Mouse (Mus musculus) left cerebral cortex, adult 2 months (tissue): ENCODE measurements around the gene Dennd2a. TPM values are rescaled to one million over a fixed set of nuclear protein-coding genes. Genes with fewer than 3 reads are reported as not detected.
"Not testable (repeated sequence)": the region's sequence is repeated elsewhere in the genome, so short reads cannot be mapped to it uniquely, and the experiment has no call there.

ENCODE experiments used
- DNase-seq, 2 experiments: peaks; one replicate each; pipeline ENCODE4 v3.0.0; 2021 to 2022; ENCODE audit warnings: low spot score in 2 of 2, mixed read lengths in 1 of 2; ENCODE audit errors: extremely low spot score in 1 of 2
- H3K27ac ChIP-seq: fragments of 200-600 bp; 2 replicates; pipeline ENCODE4 v1.8.1; 2022
- H3K4me3 ChIP-seq: fragments of 200-600 bp; 2 replicates; pipeline ENCODE4 v1.8.1; 2022
- CTCF ChIP-seq: fragments of 200-600 bp; IDR thresholded peaks from 2 replicates; pipeline ENCODE4 v1.8.1; 2022; ENCODE audit warnings: antibody characterized with exemption, mild to moderate bottlenecking, moderate library complexity
- intact Hi-C: fragments of 180-260 bp; cut with DNase I; formaldehyde crosslinking; loops from one replicate; pipeline ENCODE4 v1.15.1; 2025
- total RNA-seq, 2 experiments: library from RNA; stranded (reverse); gene quantifications; 2 replicates each; pipeline ENCODE4 v1.2.3; 2021

The Dennd2a gene
- total RNA-seq, 2 experiments from 2014 or later: 23.2 to 25.3 TPM

- no peak for DNase-seq
- intact Hi-C loops: loop anchor here (5.0 kb wide), 1 partner anchor 322 kb away; no protein-coding TSS in a partner anchor
- Histone ChIP-seq H3K27ac (no peak overlapping the region), H3K4me3 (no peak overlapping the region)
- TF ChIP-seq CTCF: peak; percentile 4
Observed at GRCm38 (mm10) chr6:39460040-39460439, 97.6 kb downstream of the Dennd2a start.

GRCm38 (mm10) chr6:39455339-39456160 lies 102.1 kb downstream of the Dennd2a start:
- no peak for TF ChIP-seq CTCF
- Histone ChIP-seq H3K27ac (no peak overlapping the region), H3K4me3 (no peak overlapping the region)
- intact Hi-C loops: no loop called here
- DNase-seq: no peak

GRCm38 (mm10) chr6:39454616-39455015 lies 103.1 kb downstream of the Dennd2a start:
- TF ChIP-seq CTCF: no peak
- Histone ChIP-seq H3K27ac (no peak overlapping the region), H3K4me3 (no peak overlapping the region)
- intact Hi-C loops: loop anchor here (5.0 kb wide), 1 partner anchor 37 kb away; no protein-coding TSS in a partner anchor
- no peak for DNase-seq

DNA sequence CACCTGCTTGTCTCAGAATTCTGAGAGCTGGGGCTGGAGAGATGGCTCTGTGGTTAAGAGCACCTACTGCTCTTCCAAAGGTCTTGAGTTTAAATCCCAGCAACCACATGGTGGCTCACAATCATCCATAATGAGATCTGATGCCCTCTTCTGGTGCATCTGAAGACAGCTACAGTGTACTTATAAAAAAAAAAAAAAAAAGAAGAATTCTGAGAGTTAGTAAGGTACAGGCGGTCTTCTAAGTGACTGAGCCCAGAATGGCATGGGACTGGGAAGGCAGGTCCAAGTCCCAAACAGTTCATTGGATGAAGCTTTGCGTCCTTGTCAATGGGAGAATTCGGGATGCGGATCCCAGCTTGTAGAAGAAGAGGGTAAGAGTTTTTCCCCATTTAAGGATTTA lies 104.1 kb downstream of the Dennd2a start:
- TF ChIP-seq CTCF: peak; percentile 22
- no peak for DNase-seq
- Histone ChIP-seq H3K4me3 (no peak overlapping the region), H3K27ac (no peak overlapping the region)
- intact Hi-C loops: loop anchor here (5.0 kb wide), 1 partner anchor 36 kb away; no protein-coding TSS in a partner anchor

DNA sequence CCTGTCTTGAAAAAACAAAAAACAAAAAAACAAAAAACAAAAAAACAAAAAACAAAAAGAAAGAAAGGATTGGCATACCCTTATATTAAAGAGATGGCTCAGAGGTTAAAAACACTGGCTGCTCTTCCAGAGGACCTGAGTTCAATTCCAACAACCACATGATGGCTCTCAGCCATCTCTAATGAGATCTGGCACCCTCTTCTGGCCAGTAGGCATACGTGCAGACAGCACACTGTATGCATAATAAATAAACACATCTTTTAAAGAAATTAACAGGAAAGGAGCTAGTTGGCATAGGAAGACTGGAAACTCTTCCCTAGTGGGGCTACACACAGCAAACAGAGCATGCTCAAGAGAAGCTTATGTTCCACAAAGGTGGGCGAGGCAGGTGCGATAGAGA lies 106.6 kb downstream of the Dennd2a start:
- peak; percentile 44 for TF ChIP-seq CTCF
- intact Hi-C loops: loop anchor here (5.0 kb wide), 1 partner anchor 34 kb away; no protein-coding TSS in a partner anchor
- H3K4me3 ChIP-seq: no peak overlapping the region
- no peak for DNase-seq
- no peak overlapping the region for H3K27ac ChIP-seq

DNA sequence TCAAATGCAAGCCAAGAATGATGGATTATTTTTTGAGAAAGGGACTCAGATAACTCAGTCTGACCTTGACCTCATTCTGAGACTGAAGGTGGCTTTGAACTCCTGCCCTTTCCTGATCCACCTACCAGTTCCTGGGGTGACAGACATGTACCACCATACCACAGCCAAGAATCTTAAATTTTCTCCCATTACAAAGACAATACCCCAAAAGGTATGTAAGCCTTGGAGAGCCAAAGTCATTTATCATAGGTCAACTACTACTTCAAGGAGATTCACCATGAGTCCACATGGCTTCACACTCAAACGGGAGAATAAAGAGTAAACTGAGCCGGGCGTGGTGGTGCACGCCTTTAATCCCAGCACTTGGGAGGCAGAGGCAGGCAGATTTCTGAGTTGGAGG lies 107.1 kb downstream of the Dennd2a start:
- no peak overlapping the region for H3K27ac ChIP-seq
- no peak overlapping the region for H3K4me3 ChIP-seq
- intact Hi-C loops: loop anchor here (5.0 kb wide), 1 partner anchor 33 kb away; no protein-coding TSS in a partner anchor
- no peak for DNase-seq
- no peak for TF ChIP-seq CTCF

- no peak for TF ChIP-seq CTCF
- Histone ChIP-seq H3K4me3 (no peak overlapping the region), H3K27ac (peak overlapping the region; percentile 53; the same call in 1 of the 2 replicates)
- intact Hi-C loops: no loop called here
- peak; percentile 32 to 61 for DNase-seq
Observed at GRCm38 (mm10) chr6:39447429-39448185, 110.1 kb downstream of the Dennd2a start.

- intact Hi-C loops: no loop called here
- no peak; the same call in 1 of the 2 replicates for TF ChIP-seq CTCF
- no peak overlapping the region for H3K27ac ChIP-seq
- no peak overlapping the region for H3K4me3 ChIP-seq
- no peak for DNase-seq
Observed at GRCm38 (mm10) chr6:39445801-39446572, 111.7 kb downstream of the Dennd2a start.

DNA sequence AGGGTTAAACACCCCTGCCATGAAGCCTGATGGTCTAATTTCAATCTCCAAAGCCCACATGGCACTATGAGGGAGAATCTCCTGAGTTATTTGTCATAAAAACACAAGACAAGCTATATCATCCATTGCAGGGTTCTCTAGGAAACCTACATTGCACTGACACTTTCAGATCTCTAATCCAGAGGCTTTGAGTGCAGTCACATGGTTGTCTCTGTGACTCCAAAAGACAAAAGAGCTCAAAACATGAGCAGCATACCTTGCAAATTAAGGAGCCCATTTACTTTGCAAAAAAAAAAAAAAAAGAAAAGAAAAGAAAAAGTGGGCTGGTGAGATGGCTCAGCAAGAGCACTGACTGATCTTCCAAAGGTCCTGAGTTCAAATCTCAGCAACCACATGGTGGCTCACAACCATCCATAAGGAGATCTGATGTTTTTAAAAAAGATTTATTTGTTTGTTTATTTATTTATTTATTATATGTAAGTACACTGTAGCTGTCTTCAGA lies 114.8 kb downstream of the Dennd2a start:
- TF ChIP-seq CTCF: no peak
- intact Hi-C loops: no loop called here
- Histone ChIP-seq H3K27ac (no peak overlapping the region), H3K4me3 (no peak overlapping the region)
- no peak for DNase-seq

- DNase-seq: no peak
- no peak overlapping the region for H3K27ac ChIP-seq
- no peak for TF ChIP-seq CTCF
- intact Hi-C loops: no loop called here
- no peak overlapping the region for H3K4me3 ChIP-seq
Observed at GRCm38 (mm10) chr6:39440207-39440606, 117.5 kb downstream of the Dennd2a start.

DNA sequence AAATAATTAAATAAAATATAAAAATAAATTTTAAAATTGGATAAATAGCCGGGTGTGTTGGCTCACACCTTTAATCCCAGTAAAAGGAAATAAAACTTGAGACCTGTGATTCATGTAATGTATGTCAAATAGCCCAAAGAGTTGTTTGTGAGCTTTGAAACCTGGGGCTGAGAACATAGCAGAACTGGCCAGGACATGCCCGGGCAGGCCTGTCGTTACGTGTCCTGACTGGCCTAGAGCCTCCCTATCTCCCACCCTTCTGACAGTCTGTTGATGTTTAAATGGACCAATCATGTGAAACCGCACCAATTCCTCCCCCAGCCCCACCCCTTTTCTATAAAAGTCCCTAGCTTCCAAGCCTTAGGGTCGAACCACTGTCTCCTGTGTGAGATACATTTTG lies 120.1 kb downstream of the Dennd2a start:
- H3K4me3 ChIP-seq, H3K27ac ChIP-seq, DNase-seq, intact Hi-C loops: not testable (repeated sequence)
